Mouse (Mus musculus) midbrain, postnatal 0 days (tissue): ENCODE measurements around the gene Inpp1. TPM values are rescaled to one million over a fixed set of nuclear protein-coding genes. Genes with fewer than 3 reads are reported as not detected.
A peak's percentile ranks its signal among the peaks of the same experiment; 100 is the strongest.

Experiments used
- ATAC-seq: fragments of 200-750 bp; cut with Nextera tagmentation; 2 replicates; pipeline ENCODE4 v1.8.0; 2017; ENCODE audit warnings: moderate number of reproducible peaks, mild to moderate bottlenecking, moderate TSS enrichment, moderate library complexity; ENCODE audit not compliant: low FRiP score
- DNase-seq: peaks from one replicate; pipeline ENCODE4 v3.0.0-alpha.2; 2015; ENCODE audit warnings: low spot score
- H3K27ac ChIP-seq: fragments of 300-500 bp; sonication (generic); 2 replicates; pipeline ENCODE4 v1.5.1; 2014; ENCODE audit warnings: low read depth, mild to moderate bottlenecking, low read length, mixed read lengths
- H3K27me3 ChIP-seq: fragments of 300-500 bp; sonication (generic); 2 replicates; pipeline ENCODE4 v1.6.1; 2014; ENCODE audit warnings: low read length, control low read depth, mixed read lengths; ENCODE audit not compliant: insufficient read depth
- H3K36me3 ChIP-seq: fragments of 300-500 bp; sonication (generic); 2 replicates; pipeline ENCODE4 v1.6.1; 2014; ENCODE audit warnings: low read length, control low read depth, mixed read lengths; ENCODE audit not compliant: insufficient read depth
- H3K4me1 ChIP-seq: fragments of 300-500 bp; sonication (generic); 2 replicates; pipeline ENCODE4 v1.6.1; 2014; ENCODE audit warnings: mild to moderate bottlenecking, control low read depth, antibody characterized with exemption, low read length, mixed read lengths; ENCODE audit not compliant: insufficient read depth
- H3K4me2 ChIP-seq: fragments of 300-500 bp; sonication (generic); 2 replicates; pipeline ENCODE4 v1.6.1; 2014; ENCODE audit warnings: low read depth, mild to moderate bottlenecking, low read length, mixed read lengths; ENCODE audit not compliant: poor library complexity, severe bottlenecking
- H3K4me3 ChIP-seq: fragments of 300-500 bp; sonication (generic); 2 replicates; pipeline ENCODE4 v1.5.1; 2014; ENCODE audit warnings: low read depth, mild to moderate bottlenecking, low read length, moderate library complexity
- H3K9ac ChIP-seq: fragments of 300-500 bp; sonication (generic); replicated peaks from 2 replicates; pipeline ENCODE4 v1.6.1; 2014; ENCODE audit warnings: mild to moderate bottlenecking, low read length, moderate library complexity, mixed read lengths; ENCODE audit not compliant: poor library complexity, severe bottlenecking
- H3K9me3 ChIP-seq: fragments of 300-500 bp; sonication (generic); 2 replicates; pipeline ENCODE4 v1.6.1; 2016; ENCODE audit warnings: low read length, control low read depth
- CTCF ChIP-seq: IDR thresholded peaks from 2 replicates; pipeline ENCODE4 v1.5.1; 2016; ENCODE audit warnings: antibody characterized with exemption, mild to moderate bottlenecking
- WGBS: fragments of 180-500 bp; shearing (Covaris S2); extraction: QIAGEN DNeasy Blood & Tissue Kit; methylation state at CpG from one replicate; pipeline ENCODE4 v1.1.7; 2014; 5-methylcytosine and 5-hydroxymethylcytosine counted together
- polyA plus RNA-seq: library from polyadenylated mRNA; unstranded; fragments of >200 nt; fragmentation: Nextera tagmentation; extraction: Ambion mirVana; gene quantifications from 2 replicates; pipeline ENCODE4 v1.2.1, GENCODE M21; 2015
- total RNA-seq: library from RNA; depleted of rRNA; stranded (reverse); fragments of >200 nt; gene quantifications from 2 replicates; pipeline ENCODE4 v1.2.3, GENCODE M21; 2014; rRNA removed

The Inpp1 gene
- total and polyA plus RNA-seq, 2 experiments from 2014 or later: 45.8 to 49.8 TPM

GRCm38 (mm10) chr1:52752706-52753105 is 64.8 kb downstream of the Inpp1 start:
- DNase-seq (no peak), ATAC-seq (no peak)
- Histone ChIP-seq H3K4me1 (no peaks in the 10 kb centered on the region), H3K27ac (no peak overlapping the region), H3K4me3 (no peak overlapping the region), H3K9ac (no peak overlapping the region), H3K4me2 (no peak overlapping the region), H3K36me3 (no peaks in the 10 kb centered on the region), H3K27me3 (no peaks in the 10 kb centered on the region), H3K9me3 (no peaks in the 10 kb centered on the region)
- no peak for TF ChIP-seq CTCF
- 72% methylated on average over 3 of the region's 3 CpGs for WGBS

- H3K4me1 ChIP-seq: no peaks in the 10 kb centered on the region
- no peak overlapping the region for H3K9ac ChIP-seq
- no peak overlapping the region for H3K27ac ChIP-seq
- no peaks in the 10 kb centered on the region for H3K27me3 ChIP-seq
- H3K36me3 ChIP-seq: no peaks in the 10 kb centered on the region
- no peak for DNase-seq
- H3K4me2 ChIP-seq: no peak overlapping the region
- no peak for ATAC-seq
- no peak for TF ChIP-seq CTCF
- WGBS: 95% methylated on average over 1 of the region's 1 CpGs
- no peaks in the 10 kb centered on the region for H3K9me3 ChIP-seq
- no peak overlapping the region for H3K4me3 ChIP-seq
These were observed 65.9 kb downstream of the Inpp1 start for GRCm38 (mm10) chr1:52751634-52752033.

GRCm38 (mm10) chr1:52749978-52750377 is 67.5 kb downstream of the Inpp1 start:
- Histone ChIP-seq H3K9me3 (no peaks in the 10 kb centered on the region), H3K4me2 (no peak overlapping the region), H3K4me1 (no peaks in the 10 kb centered on the region), H3K9ac (no peak overlapping the region), H3K36me3 (no peaks in the 10 kb centered on the region), H3K4me3 (no peak overlapping the region), H3K27me3 (no peaks in the 10 kb centered on the region), H3K27ac (no peak overlapping the region)
- ATAC-seq (no peak), DNase-seq (no peak)
- 92% methylated on average over 1 of the region's 1 CpGs for WGBS
- TF ChIP-seq CTCF: no peak

DNA sequence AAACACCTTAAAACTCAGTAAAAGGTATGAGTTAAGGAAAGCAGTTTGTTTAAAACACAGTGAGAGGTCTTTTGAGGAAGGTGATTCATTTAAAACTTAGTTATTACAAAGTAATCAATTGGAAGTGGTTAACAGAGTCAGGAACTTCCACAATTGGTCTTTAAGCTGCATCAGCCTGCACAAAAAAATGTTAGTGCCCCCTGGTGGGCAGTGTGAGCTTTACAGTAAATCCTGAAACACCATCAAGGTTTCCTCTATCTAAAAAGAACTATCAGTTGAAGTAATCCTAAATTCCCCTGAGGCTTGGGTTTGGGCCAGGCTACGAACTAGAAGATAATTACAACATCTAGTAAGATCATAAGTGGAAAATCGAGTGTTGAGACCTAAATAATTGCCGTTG is 69.2 kb downstream of the Inpp1 start:
- no peaks in the 10 kb centered on the region for H3K4me1 ChIP-seq
- no peak for ATAC-seq
- H3K27ac ChIP-seq: no peak overlapping the region
- H3K9me3 ChIP-seq: no peaks in the 10 kb centered on the region
- no peaks in the 10 kb centered on the region for H3K36me3 ChIP-seq
- peak; percentile 86 for TF ChIP-seq CTCF
- H3K4me3 ChIP-seq: no peak overlapping the region
- no peak overlapping the region for H3K4me2 ChIP-seq
- no peaks in the 10 kb centered on the region for H3K27me3 ChIP-seq
- no peak overlapping the region for H3K9ac ChIP-seq
- WGBS: 22% methylated on average over 3 of the region's 3 CpGs
- peak; percentile 72 for DNase-seq

GRCm38 (mm10) chr1:52742567-52742966 is 74.9 kb downstream of the Inpp1 start:
- no peaks in the 10 kb centered on the region for H3K36me3 ChIP-seq
- no peaks in the 10 kb centered on the region for H3K9me3 ChIP-seq
- no peak overlapping the region for H3K27ac ChIP-seq
- no peaks in the 10 kb centered on the region for H3K4me1 ChIP-seq
- WGBS: 85% methylated on average over 5 of the region's 5 CpGs
- H3K27me3 ChIP-seq: no peaks in the 10 kb centered on the region
- no peak for DNase-seq
- no peak for ATAC-seq
- H3K9ac ChIP-seq: no peak overlapping the region
- TF ChIP-seq CTCF: no peak
- no peak overlapping the region for H3K4me3 ChIP-seq
- no peak overlapping the region for H3K4me2 ChIP-seq

Other genes with a start within 250 kb of the Inpp1 start
- gene Nemp2, start 187.0 kb downstream of the Inpp1 start, total RNA-seq: 7.5 and 11.7 TPM in 2 replicates
- 3.4 TPM in 2 replicates for gene Nemp2, start 187.0 kb downstream of the Inpp1 start, polyA plus RNA-seq
- 54.7 and 59.5 TPM in 2 replicates for gene Mfsd6, start 90.2 kb downstream of the Inpp1 start, total RNA-seq
- gene Mfsd6, start 90.2 kb downstream of the Inpp1 start, polyA plus RNA-seq: 10.6 and 11.2 TPM in 2 replicates
- gene Hibch, start 27.2 kb upstream of the Inpp1 start, total RNA-seq: 13.5 and 23.1 TPM in 2 replicates
- 20.2 and 20.9 TPM in 2 replicates for gene Hibch, start 27.2 kb upstream of the Inpp1 start, polyA plus RNA-seq
- 2.6 and 5.0 TPM in 2 replicates for gene 1700019D03Rik, start 202.5 kb upstream of the Inpp1 start, total RNA-seq
- 5.5 and 6.1 TPM in 2 replicates for gene 1700019D03Rik, start 202.5 kb upstream of the Inpp1 start, polyA plus RNA-seq
- 0.55 TPM in 1 of 2 replicates, not detected in the other for gene Mstn, start 244.0 kb upstream of the Inpp1 start, total RNA-seq
- 0.43 and 0.47 TPM in 2 replicates for gene Mstn, start 244.0 kb upstream of the Inpp1 start, polyA plus RNA-seq